Mouse (Mus musculus) kidney, adult 2 months (tissue): ENCODE results near the gene Dnajb12. TPM values are rescaled to one million over a fixed set of nuclear protein-coding genes. Genes with fewer than 3 reads are reported as not detected.

Experiments
- DNase-seq: peaks from one replicate; pipeline ENCODE4 v3.0.0; 2021
- H3K27ac ChIP-seq: fragments of 200-500 bp; 2 replicates; pipeline ENCODE4 v1.5.1; 2012; ENCODE audit warnings: low read depth, low read length, control low read depth, inconsistent platforms; ENCODE audit not compliant: insufficient read depth
- H3K27me3 ChIP-seq: fragments of 200-500 bp; replicated peaks from 2 replicates; pipeline ENCODE4 v1.6.1; 2012; ENCODE audit warnings: mild to moderate bottlenecking, moderate library complexity, low read length, inconsistent platforms; ENCODE audit not compliant: control insufficient read depth, insufficient read depth
- H3K36me3 ChIP-seq: fragments of 200-500 bp; 2 replicates; pipeline ENCODE4 v1.6.1; 2012; ENCODE audit warnings: mild to moderate bottlenecking, moderate library complexity, low read length, inconsistent platforms; ENCODE audit not compliant: control insufficient read depth, insufficient read depth
- H3K4me1 ChIP-seq: fragments of 200-500 bp; 2 replicates; pipeline ENCODE4 v1.6.1; 2011; ENCODE audit warnings: low read length; ENCODE audit not compliant: control insufficient read depth, insufficient read depth
- H3K4me3 ChIP-seq: fragments of 200-500 bp; 2 replicates; pipeline ENCODE4 v1.5.1; 2011; ENCODE audit warnings: mild to moderate bottlenecking, low read depth, low read length, control low read depth; ENCODE audit not compliant: insufficient read depth
- CTCF ChIP-seq: fragments of 200-500 bp; conservative IDR thresholded peaks from 2 replicates; pipeline ENCODE4 v1.5.1; 2011; ENCODE audit warnings: low read depth, mild to moderate bottlenecking, control low read depth, low read length, moderate library complexity, mixed read lengths; ENCODE audit not compliant: insufficient read depth, insufficient read length
- POLR2A ChIP-seq: fragments of 200-500 bp; IDR thresholded peaks from one replicate; pipeline ENCODE4 v1.6.1; 2011; ENCODE audit warnings: low read depth, low read length, control low read depth
- WGBS: fragments of 180-500 bp; shearing (Covaris S2); methylation state at CpG from one replicate; pipeline ENCODE4 v1.1.7; 2018; 5-methylcytosine and 5-hydroxymethylcytosine counted together
- polyA plus RNA-seq: library from polyadenylated mRNA; depleted of rRNA; stranded (reverse); fragments of >200 nt; gene quantifications from 2 replicates; pipeline ENCODE4 v1.2.3, GENCODE M21; 2012

Dnajb12 gene
- polyA plus RNA-seq, 1 experiment: 85.8 TPM

- H3K4me1 ChIP-seq: peaks cover 19% of the 10 kb centered on the region
- H3K4me3 ChIP-seq: no peak overlapping the region
- H3K27me3 ChIP-seq: no peaks in the 10 kb centered on the region
- 80% methylated on average over 8 of the region's 8 CpGs for WGBS
- TF ChIP-seq CTCF: no peak
- TF ChIP-seq POLR2A: no peak
- DNase-seq: no peak
- H3K36me3 ChIP-seq: no peaks in the 10 kb centered on the region
- peak overlapping the region; percentile 36 for H3K27ac ChIP-seq
These were observed 36.0 kb downstream of the Dnajb12 start for GRCm38 (mm10) chr10:59915196-59915962.

- peak; percentile 94 for DNase-seq
- H3K27ac ChIP-seq: peak overlapping the region; percentile 36
- no peak for TF ChIP-seq POLR2A
- TF ChIP-seq CTCF: 0 out of 2 replicates have a peak, but pooled peaks have one; percentile 20
- peaks cover 24% of the 10 kb centered on the region for H3K4me1 ChIP-seq
- no peaks in the 10 kb centered on the region for H3K36me3 ChIP-seq
- H3K4me3 ChIP-seq: peak overlapping the region; percentile 15; the same call in 1 of the 2 replicates
- H3K27me3 ChIP-seq: no peaks in the 10 kb centered on the region
- WGBS: 4% methylated on average over 4 of the region's 4 CpGs
These were observed 36.8 kb downstream of the Dnajb12 start for GRCm38 (mm10) chr10:59916159-59916558.

- H3K27me3 ChIP-seq: no peaks in the 10 kb centered on the region
- peak overlapping the region; percentile 15; the same call in 1 of the 2 replicates for H3K4me3 ChIP-seq
- TF ChIP-seq CTCF (no peak), POLR2A (no peak)
- WGBS: 3% methylated on average over 10 of the region's 10 CpGs
- H3K4me1 ChIP-seq: peaks cover 24% of the 10 kb centered on the region
- H3K27ac ChIP-seq: peak overlapping the region; percentile 57
- no peaks in the 10 kb centered on the region for H3K36me3 ChIP-seq
- no peak for DNase-seq
These were observed 37.3 kb downstream of the Dnajb12 start for GRCm38 (mm10) chr10:59916649-59917048.

- H3K4me1 ChIP-seq: peaks cover 22% of the 10 kb centered on the region
- H3K36me3 ChIP-seq: no peaks in the 10 kb centered on the region
- 89% methylated on average over 4 of the region's 4 CpGs for WGBS
- no peak for DNase-seq
- no peak overlapping the region for H3K4me3 ChIP-seq
- H3K27me3 ChIP-seq: no peaks in the 10 kb centered on the region
- no peak overlapping the region for H3K27ac ChIP-seq
- TF ChIP-seq CTCF (no peak), POLR2A (no peak)
These were observed 38.8 kb downstream of the Dnajb12 start for GRCm38 (mm10) chr10:59918111-59918510.

GRCm38 (mm10) chr10:59919494-59920181 is 40.3 kb downstream of the Dnajb12 start:
- peak; percentile 62 for DNase-seq
- Histone ChIP-seq H3K4me3 (no peak overlapping the region), H3K4me1 (peaks cover 26% of the 10 kb centered on the region), H3K36me3 (no peaks in the 10 kb centered on the region), H3K27me3 (no peaks in the 10 kb centered on the region), H3K27ac (peak overlapping the region; percentile 34; the same call in 1 of the 2 replicates)
- TF ChIP-seq POLR2A: no peak
- TF ChIP-seq CTCF: no peak
- WGBS: 42% methylated on average over 15 of the region's 15 CpGs

GRCm38 (mm10) chr10:59920485-59920809 is 41.1 kb downstream of the Dnajb12 start:
- no peak overlapping the region for H3K4me3 ChIP-seq
- peak overlapping the region; percentile 77 for H3K27ac ChIP-seq
- no peak for DNase-seq
- H3K27me3 ChIP-seq: no peaks in the 10 kb centered on the region
- 47% methylated on average over 7 of the region's 7 CpGs for WGBS
- H3K36me3 ChIP-seq: no peaks in the 10 kb centered on the region
- peaks cover 23% of the 10 kb centered on the region for H3K4me1 ChIP-seq
- TF ChIP-seq POLR2A: no peak
- no peak for TF ChIP-seq CTCF
